Comparison of ENCODE assay signal across 24 mouse cellular contexts in the genomic region with DNA sequence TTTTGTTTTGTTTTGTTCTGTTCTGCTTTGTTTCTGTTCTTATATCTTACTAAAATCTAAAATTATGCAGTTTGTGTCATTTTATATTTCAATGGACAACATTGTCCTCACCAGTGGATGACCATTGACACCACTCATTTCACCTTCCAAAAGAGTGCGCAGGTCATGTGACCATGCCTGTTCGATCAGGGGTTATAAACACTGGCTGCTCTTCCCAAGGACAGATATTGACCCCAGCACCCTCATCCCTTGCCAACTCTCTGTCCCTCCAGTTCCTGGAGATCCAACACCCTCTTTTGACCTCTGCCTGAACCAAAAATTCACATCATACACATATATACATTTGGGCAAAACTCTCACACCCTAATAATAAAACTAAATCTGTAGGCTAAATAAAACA. TPM values are rescaled to one million over a fixed set of nuclear protein-coding genes. Genes with fewer than 3 reads are reported as not detected.
DNase-seq lines count a peak whose midpoint lies in the region; ATAC-seq and TF ChIP-seq lines count a peak whose summit lies in the region.
"Had no signal": no experiment of that assay in that cellular context is flagged by ENCODE, and none has a peak within 500 bp of the region (broad histone marks: within the 10 kb centered on the region; RNA-seq: fewer than 3 reads in every experiment).

No protein-coding gene starts in this region.

- no peak for DNase-seq in hindbrain, embryonic 14.5 days (ENCODE audit: low spot score)
- no peak for DNase-seq in hindbrain, postnatal 0 days (ENCODE audit: low spot score)
- peak; percentile 95 for DNase-seq in liver, adult 2 months (ENCODE audit: extremely low read depth, low read depth, low spot score)
- DNase-seq in frontal cortex, postnatal 36 days (ENCODE audit: low spot score in 2 of 2) = no peak
- DNase-seq: adrenal gland, adult 8-10 months; adrenal gland, postnatal 36 days; B cell, adult 2 months; cerebellum, adult 11-12 months; cerebellum, adult 2 months; cerebellum, adult 9-10 months; cerebellum, postnatal 10 days; cerebellum, postnatal 25 days; forebrain, postnatal 0 days had no signal

- no peaks in the 10 kb centered on the region; the same call in 1 of the 2 replicates for H3K27me3 ChIP-seq in hindbrain, embryonic 14.5 days (ENCODE audit: control insufficient read depth, insufficient read depth, low read length)
- H3K27me3 ChIP-seq in hindbrain, postnatal 0 days (ENCODE audit: insufficient read depth, low read length) = no peaks in the 10 kb centered on the region
- H3K27me3 ChIP-seq in liver, adult 2 months (ENCODE audit: control insufficient read depth, insufficient read depth, low read length) = no peaks in the 10 kb centered on the region
- peaks cover 50% of the 10 kb centered on the region for H3K27me3 ChIP-seq in liver, embryonic 12.5 days (replicated peaks)
- H3K27me3 ChIP-seq in C2C12 (ENCODE audit: control insufficient read depth, insufficient read depth, insufficient read length) (no peaks in the 10 kb centered on the region), ES-Bruce4 (ENCODE audit: control insufficient read depth, insufficient read depth, low read length, poor library complexity, severe bottlenecking) (no peaks in the 10 kb centered on the region)
- H3K27me3 ChIP-seq: embryonic facial prominence, embryonic 12.5 days; Patski had no signal

- no peaks in the 10 kb centered on the region for H3K36me3 ChIP-seq in hindbrain, embryonic 14.5 days (replicated peaks; ENCODE audit: control insufficient read depth, insufficient read depth)
- no peaks in the 10 kb centered on the region for H3K36me3 ChIP-seq in hindbrain, postnatal 0 days (ENCODE audit: insufficient read depth, low read length)
- no peaks in the 10 kb centered on the region for H3K36me3 ChIP-seq in liver, adult 2 months (ENCODE audit: control insufficient read depth, insufficient read depth, low read length)
- no peaks in the 10 kb centered on the region for H3K36me3 ChIP-seq in liver, embryonic 12.5 days
- H3K36me3 ChIP-seq in C2C12 (ENCODE audit: control insufficient read depth, insufficient read depth) (no peaks in the 10 kb centered on the region), ES-Bruce4 (ENCODE audit: control insufficient read depth, insufficient read depth, low read length, poor library complexity, severe bottlenecking) (no peaks in the 10 kb centered on the region)
- H3K36me3 ChIP-seq: embryonic facial prominence, embryonic 10.5 days; embryonic facial prominence, embryonic 12.5 days; forebrain, embryonic 15.5 days; G1E had no signal

- no peak overlapping the region for H3ac ChIP-seq in C2C12 (ENCODE audit: control insufficient read depth, insufficient read length, low read depth)

- H3K4me1 ChIP-seq in hindbrain, embryonic 14.5 days (replicated peaks; ENCODE audit: control insufficient read depth, insufficient read depth, low read length) = peaks cover 16% of the 10 kb centered on the region
- peaks cover 11% of the 10 kb centered on the region; the same call in 1 of the 2 replicates for H3K4me1 ChIP-seq in hindbrain, postnatal 0 days (ENCODE audit: insufficient read depth, low read length)
- peaks cover 17% of the 10 kb centered on the region for H3K4me1 ChIP-seq in liver, adult 2 months (ENCODE audit: control insufficient read depth, insufficient read depth, low read length)
- H3K4me1 ChIP-seq in liver, embryonic 12.5 days = peaks cover 12% of the 10 kb centered on the region
- H3K4me1 ChIP-seq in ES-Bruce4 (ENCODE audit: control insufficient read depth, insufficient read depth, low read length) = peaks cover 6% of the 10 kb centered on the region

- no peak overlapping the region for H3K9ac ChIP-seq in hindbrain, embryonic 14.5 days
- H3K9ac ChIP-seq in hindbrain, postnatal 0 days (replicated peaks; ENCODE audit: low read length) = no peak overlapping the region
- H3K9ac ChIP-seq in liver, adult 2 months (ENCODE audit: low read depth, low read length) = no peak overlapping the region
- no peak overlapping the region for H3K9ac ChIP-seq in liver, embryonic 12.5 days
- no peak overlapping the region for H3K9ac ChIP-seq in ES-Bruce4 (ENCODE audit: low read depth, poor library complexity, severe bottlenecking)
- H3K9ac ChIP-seq: embryonic facial prominence, embryonic 12.5 days; forebrain, embryonic 15.5 days had no signal

- no peaks in the 10 kb centered on the region for H3K79me2 ChIP-seq in liver, adult 2 months (ENCODE audit: control insufficient read depth, insufficient read depth, low read length)
- H3K79me2 ChIP-seq in C2C12 (ENCODE audit: control insufficient read depth, insufficient read depth) = no peaks in the 10 kb centered on the region

- no peak for TF ChIP-seq CTCF in hindbrain, postnatal 0 days (IDR thresholded peaks at IDR 0.05; ENCODE audit: low read depth)
- TF ChIP-seq CTCF in liver, adult 2 months (IDR thresholded peaks at IDR 0.05; ENCODE audit: low read depth, low read length) = no peak
- TF ChIP-seq CTCF in C2C12 (IDR thresholded peaks at IDR 0.05; ENCODE audit: control insufficient read depth, insufficient read depth, insufficient read length) (no peak), ES-Bruce4 (IDR thresholded peaks at IDR 0.05; ENCODE audit: low read depth, low read length) (no peak)

- H3K9me3 ChIP-seq in hindbrain, embryonic 14.5 days (ENCODE audit: control insufficient read depth, low read length) = no peaks in the 10 kb centered on the region
- H3K9me3 ChIP-seq in hindbrain, postnatal 0 days (ENCODE audit: low read length) = no peaks in the 10 kb centered on the region
- H3K9me3 ChIP-seq in liver, embryonic 12.5 days (replicated peaks) = no peaks in the 10 kb centered on the region
- no peaks in the 10 kb centered on the region for H3K9me3 ChIP-seq in ES-Bruce4 (replicated peaks; ENCODE audit: control insufficient read depth, insufficient read depth, low read length, poor library complexity, severe bottlenecking)
- H3K9me3 ChIP-seq: embryonic facial prominence, embryonic 10.5 days; embryonic facial prominence, embryonic 12.5 days; forebrain, embryonic 13.5 days; forebrain, embryonic 15.5 days; G1E had no signal

- no peak overlapping the region for H3K4me3 ChIP-seq in hindbrain, embryonic 14.5 days (replicated peaks; ENCODE audit: low read length)
- H3K4me3 ChIP-seq in hindbrain, postnatal 0 days (ENCODE audit: low read length) = no peak overlapping the region
- no peak overlapping the region for H3K4me3 ChIP-seq in liver, adult 2 months (ENCODE audit: insufficient read depth, low read depth, low read length)
- H3K4me3 ChIP-seq in liver, embryonic 12.5 days = no peak overlapping the region
- H3K4me3 ChIP-seq in C2C12 (ENCODE audit: insufficient read depth, poor library complexity, severe bottlenecking) (no peak overlapping the region), ES-Bruce4 (ENCODE audit: low read depth, low read length) (no peak overlapping the region)

- H3K27ac ChIP-seq in hindbrain, embryonic 14.5 days = no peak overlapping the region
- no peak overlapping the region for H3K27ac ChIP-seq in hindbrain, postnatal 0 days
- H3K27ac ChIP-seq in liver, adult 2 months (replicated peaks; ENCODE audit: insufficient read depth, low read depth, low read length) = no peak overlapping the region
- no peak overlapping the region for H3K27ac ChIP-seq in liver, embryonic 12.5 days
- H3K27ac ChIP-seq in ES-Bruce4 (ENCODE audit: insufficient read depth, low read length) = peak overlapping the region; percentile 98
- H3K27ac ChIP-seq: embryonic facial prominence, embryonic 10.5 days; embryonic facial prominence, embryonic 12.5 days; forebrain, embryonic 13.5 days; forebrain, embryonic 15.5 days had no signal

- ATAC-seq in hindbrain, embryonic 14.5 days (ENCODE audit: low FRiP score) = no peak
- ATAC-seq in hindbrain, postnatal 0 days = no peak
- ATAC-seq in liver, embryonic 12.5 days = no peak
- no peak for ATAC-seq in granulocyte monocyte progenitor cell, adult 5-6 weeks (replicated peaks; ENCODE audit: poor library complexity, severe bottlenecking)
- ATAC-seq: activated CD4-positive, CD25-positive, alpha-beta regulatory T cell, adult 4 months; forebrain, embryonic 13.5 days; forebrain, embryonic 15.5 days; forebrain, postnatal 0 days had no signal

- H3K79me3 ChIP-seq in C2C12 (ENCODE audit: low read depth) = no peaks in the 10 kb centered on the region

- no peak for TF ChIP-seq EP300 in ES-Bruce4 (IDR thresholded peaks at IDR 0.05; ENCODE audit: insufficient read depth, low read depth, low read length)

- peak overlapping the region; percentile 64; the same call in 1 of the 2 replicates for H3K4me2 ChIP-seq in hindbrain, embryonic 14.5 days (replicated peaks)
- no peak overlapping the region for H3K4me2 ChIP-seq in hindbrain, postnatal 0 days (ENCODE audit: low read depth, low read length)
- no peak overlapping the region for H3K4me2 ChIP-seq in liver, embryonic 12.5 days

- TF ChIP-seq POLR2A in liver, adult 2 months (IDR thresholded peaks at IDR 0.05; ENCODE audit: extremely low read depth, insufficient read depth, low read length) = no peak
- no peak for TF ChIP-seq POLR2A in ES-Bruce4 (IDR thresholded peaks at IDR 0.05; ENCODE audit: insufficient read depth, low read length)

- WGBS in hindbrain, embryonic 14.5 days = 84% methylated on average over 2 of the region's 2 CpGs
- 89% methylated on average over 2 of the region's 2 CpGs for whole genome bisulfite sequencing in hindbrain, postnatal 0 days
- WGBS in liver, adult 2 months = 23% methylated on average over 2 of the region's 2 CpGs
- 76% methylated on average over 2 of the region's 2 CpGs for WGBS in liver, embryonic 12.5 days (ENCODE audit: insufficient replicate concordance)

TF ChIP-seq in C2C12, 6 proteins besides CTCF, POLR2A, EP300 and RAD21:
- TF ChIP-seq MAX (IDR thresholded peaks at IDR 0.05) (no peak), MYOD1 (IDR thresholded peaks at IDR 0.05; ENCODE audit: control insufficient read depth, insufficient read length, low read depth) (no peak), MYOG (IDR thresholded peaks at IDR 0.05; ENCODE audit: control insufficient read depth, extremely low read depth, insufficient read length) (no peak), USF1 (IDR thresholded peaks at IDR 0.05; ENCODE audit: low read depth) (peak; percentile 45), CEBPB (IDR thresholded peaks at IDR 0.05; ENCODE audit: low read depth) (no peak)
TF ChIP-seq in C2C12: peak in this region for 1.

RNA-seq across cellular contexts. Expression of a gene that starts 8.3 kb away (rescaled TPM):
- 2.6 TPM in 2 replicates for polyA plus RNA-seq in hindbrain, embryonic 14.5 days (2014; fragmentation: Nextera tagmentation; extraction: Ambion mirVana)
- 4.3 and 4.8 TPM in 2 replicates for total RNA-seq in hindbrain, postnatal 0 days (2014; rRNA removed)
- polyA plus RNA-seq in hindbrain, postnatal 0 days (2015; fragmentation: Nextera tagmentation; extraction: Ambion mirVana) = 2.1 and 2.3 TPM in 2 replicates
- total RNA-seq in liver, adult 2 months (2014; rRNA removed) = 3.0 and 5.2 TPM in 2 replicates
- 0.89 and 1.5 TPM in 2 replicates for polyA plus RNA-seq in liver, adult 2 months (2012; rRNA removed)
- polyA plus RNA-seq in liver, embryonic 12.5 days (2016; fragmentation: Nextera tagmentation; extraction: Ambion mirVana) = 3.0 and 3.4 TPM in 2 replicates
- 9.0 TPM for polyA plus RNA-seq in C2C12 (2012; fragmentation: generic; extraction: Trizol)
- polyA plus RNA-seq in ES-Bruce4 (2011; ENCODE audit: insufficient read depth, insufficient read length, low read depth, missing spikeins) = 29.0 and 32.2 TPM in 2 replicates
- total RNA-seq in granulocyte monocyte progenitor cell, adult 5-6 weeks (2014; fragmentation: Nextera tagmentation) = 42.4 and 42.7 TPM in 2 replicates
- total RNA-seq in granulocyte monocyte progenitor cell, adult 5-6 weeks (2017) = 34.0 and 38.8 TPM in 2 replicates
